Mouse (Mus musculus): ENCODE data around the gene Fgfr2. TPM values are rescaled to one million over a fixed set of nuclear protein-coding genes. Genes with fewer than 3 reads are reported as not detected.

Fgfr2 gene
- total RNA-seq, 2 experiments from 2014 or later: 28.8 to 29.4 TPM

- intact Hi-C loops (cut with DNase I): no loop called here
- no peak for DNase-seq (ENCODE audit: extremely low spot score in 1 of 2, low spot score in 2 of 2)
Observed at GRCm38 (mm10) chr7:131776191-131776752, 1346.9 kb downstream of the Fgfr2 start.

DNA sequence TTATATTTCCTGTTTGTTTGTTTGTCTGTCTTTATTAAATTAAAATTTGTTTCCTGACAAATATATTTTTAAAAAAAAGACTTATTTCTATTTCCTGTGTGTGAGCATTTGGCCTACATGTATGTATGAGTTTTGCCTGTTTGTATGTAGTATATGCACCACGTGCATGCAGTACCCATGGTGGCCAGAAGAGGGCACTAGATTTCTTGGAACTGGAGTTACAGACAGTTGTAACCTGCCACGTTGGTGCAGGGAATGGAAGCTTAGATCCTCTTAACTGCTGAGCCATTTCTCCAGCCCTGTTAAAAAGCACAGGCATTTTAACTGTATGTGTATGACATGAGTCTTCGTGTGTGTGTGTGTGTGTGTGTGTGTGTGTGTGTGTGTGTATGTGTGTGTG lies 1365.2 kb downstream of the Fgfr2 start:
- intact Hi-C loops (cut with DNase I): no loop called here
- DNase-seq (ENCODE audit: extremely low spot score in 1 of 2, low spot score in 2 of 2): no peak

DNA sequence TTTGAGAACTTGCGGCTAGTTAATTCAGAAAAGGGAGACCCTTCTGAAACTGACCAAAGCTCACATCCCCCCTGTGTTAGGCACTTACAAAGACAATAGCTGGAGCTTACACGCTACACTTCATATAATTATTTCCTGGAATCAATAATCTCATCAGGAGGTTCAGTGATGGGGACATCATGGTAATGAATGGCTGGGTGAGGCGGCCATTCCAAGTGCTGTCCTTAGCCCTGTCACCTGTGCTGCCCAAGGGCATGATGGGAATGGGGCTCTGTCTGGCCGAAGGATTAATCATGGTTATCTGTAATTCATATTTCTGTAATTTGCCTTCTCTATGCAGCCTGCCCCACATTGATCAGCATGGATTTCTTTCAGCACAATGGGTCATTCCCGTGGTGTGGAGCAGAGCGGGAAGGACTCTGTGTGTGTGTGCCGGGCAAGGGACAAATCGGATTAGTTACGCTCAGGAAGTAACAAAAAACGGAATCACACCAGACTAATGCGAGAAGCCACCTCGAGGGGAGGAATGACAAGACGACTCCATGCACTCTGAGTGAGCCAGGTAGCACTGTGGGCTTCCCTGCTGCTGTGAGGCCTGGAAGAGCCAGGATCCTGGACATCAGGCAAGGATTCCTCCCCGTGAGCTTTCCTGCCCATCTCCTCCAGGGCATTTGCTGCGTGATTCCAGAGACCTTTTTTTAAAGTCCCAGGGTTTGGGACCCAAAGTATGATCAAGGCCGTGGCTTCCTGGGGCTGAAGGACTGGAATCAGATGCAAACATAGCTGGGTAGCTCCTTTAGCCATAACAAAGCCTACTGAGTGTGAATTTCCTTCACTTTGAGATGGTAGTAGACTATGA lies 1375.8 kb downstream of the Fgfr2 start:
- intact Hi-C loops (cut with DNase I): loop anchor here (5.0 to 10.0 kb wide), 2 partner anchors 190 to 313 kb away; no protein-coding TSS in a partner anchor
- DNase-seq (ENCODE audit: extremely low spot score in 1 of 2, low spot score in 2 of 2): no peak

DNA sequence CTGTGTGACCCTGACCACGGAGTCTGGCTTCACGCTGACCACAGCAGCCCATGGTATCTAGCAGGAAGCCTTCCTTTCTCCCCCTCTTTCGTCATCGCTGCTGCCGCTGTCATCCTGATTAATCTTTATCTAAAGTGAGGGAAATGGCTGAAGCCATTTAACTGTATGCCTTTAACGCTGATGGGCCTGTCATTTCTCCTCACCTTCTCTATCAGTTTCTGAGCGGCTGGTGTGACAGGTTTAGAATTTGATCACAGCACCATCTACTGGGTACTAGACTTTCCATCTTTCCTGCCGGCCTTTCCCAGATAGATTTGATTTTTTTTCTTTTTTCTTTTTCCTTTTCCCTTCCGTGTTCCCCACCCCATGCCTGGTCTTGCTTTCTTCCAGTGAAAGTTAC lies 1376.4 kb downstream of the Fgfr2 start:
- intact Hi-C loops (cut with DNase I): loop anchor here (5.0 to 10.0 kb wide), 2 partner anchors 189 to 312 kb away; no protein-coding TSS in a partner anchor
- DNase-seq (ENCODE audit: extremely low spot score in 1 of 2, low spot score in 2 of 2): peak in 1 of 2 experiments; percentile 6

DNA sequence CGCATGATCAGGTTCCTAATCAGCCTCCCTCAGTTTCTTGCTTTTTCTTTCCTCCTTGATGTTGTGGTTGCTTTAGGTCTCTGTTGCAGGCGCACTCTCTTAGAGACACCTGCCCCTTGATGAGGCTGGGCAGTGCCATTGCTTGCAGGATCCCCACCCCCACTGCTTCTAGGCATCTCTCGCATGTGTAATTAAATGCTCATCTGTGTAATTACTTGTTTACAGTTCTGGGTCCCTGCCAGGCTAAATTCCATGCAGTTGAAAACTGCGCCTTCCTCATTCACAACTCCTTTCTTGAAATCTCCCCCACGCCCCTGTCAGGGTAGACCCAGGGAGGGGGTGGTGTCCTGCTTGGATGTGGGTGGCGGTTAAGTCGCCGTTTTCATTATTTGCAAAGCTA lies 1380.0 kb downstream of the Fgfr2 start:
- peak in 1 of 2 experiments; percentile 3 for DNase-seq (ENCODE audit: extremely low spot score in 1 of 2, low spot score in 2 of 2)
- intact Hi-C loops (cut with DNase I): loop anchor here (10.0 kb wide), 1 partner anchor 308 kb away; no protein-coding TSS in a partner anchor

- intact Hi-C loops (cut with DNase I): no loop called here
- no peak for DNase-seq (ENCODE audit: extremely low spot score in 1 of 2, low spot score in 2 of 2)
Observed at GRCm38 (mm10) chr7:131722783-131723575, 1400.2 kb downstream of the Fgfr2 start.

DNA sequence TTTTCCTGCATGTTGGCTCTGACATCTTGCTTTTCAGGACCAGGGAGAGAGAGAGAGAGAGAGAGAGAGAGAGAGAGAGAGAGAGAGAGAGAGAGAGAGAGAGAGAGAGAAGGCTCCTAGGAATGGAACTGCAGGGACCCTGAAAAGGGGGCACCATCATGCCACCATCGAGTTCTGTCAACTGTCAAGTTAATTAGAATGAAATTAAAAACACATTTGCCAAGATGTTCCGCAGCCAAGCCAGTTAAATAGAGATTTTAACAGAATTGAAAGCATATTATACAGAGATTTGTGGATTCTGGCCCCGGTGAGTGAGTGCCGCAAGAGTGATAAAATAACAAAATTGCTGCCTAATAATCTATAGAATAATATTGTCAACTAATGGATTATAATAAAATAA lies 1400.8 kb downstream of the Fgfr2 start:
- intact Hi-C loops (cut with DNase I): no loop called here

GRCm38 (mm10) chr7:131718280-131718679 lies 1404.9 kb downstream of the Fgfr2 start:
- intact Hi-C loops (cut with DNase I): no loop called here

More for the DNA sequence above, 1400.8 kb downstream of the Fgfr2 start:
- DNase-seq (ENCODE audit: extremely low spot score in 1 of 2, low spot score in 2 of 2): no peak

DNA sequence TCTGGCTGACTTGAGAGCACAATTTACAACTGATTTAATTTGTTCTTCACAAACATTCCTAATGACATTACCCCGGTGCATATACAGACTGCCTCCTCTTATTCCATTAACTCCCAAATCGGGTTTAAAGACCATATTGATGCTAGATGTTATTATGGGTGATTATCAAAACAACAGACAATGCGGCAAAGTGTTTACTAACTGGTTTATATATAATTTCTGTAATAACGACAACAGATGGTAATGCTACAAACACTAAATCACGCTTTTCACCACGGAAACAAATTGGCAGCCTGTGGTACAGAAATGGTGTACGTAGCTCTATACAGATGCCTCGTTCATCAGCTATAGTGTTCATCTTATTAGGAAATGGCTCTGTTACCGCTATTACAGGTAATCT lies 1410.1 kb downstream of the Fgfr2 start:
- no peak for DNase-seq (ENCODE audit: extremely low spot score in 1 of 2, low spot score in 2 of 2)
- intact Hi-C loops (cut with DNase I): no loop called here

More at GRCm38 (mm10) chr7:131718280-131718679, 1404.9 kb downstream of the Fgfr2 start:
- no peak for DNase-seq (ENCODE audit: extremely low spot score in 1 of 2, low spot score in 2 of 2)

- intact Hi-C loops (cut with DNase I): no loop called here
- no peak for DNase-seq (ENCODE audit: extremely low spot score in 1 of 2, low spot score in 2 of 2)
Observed at GRCm38 (mm10) chr7:131696889-131697288, 1426.3 kb downstream of the Fgfr2 start.

DNA sequence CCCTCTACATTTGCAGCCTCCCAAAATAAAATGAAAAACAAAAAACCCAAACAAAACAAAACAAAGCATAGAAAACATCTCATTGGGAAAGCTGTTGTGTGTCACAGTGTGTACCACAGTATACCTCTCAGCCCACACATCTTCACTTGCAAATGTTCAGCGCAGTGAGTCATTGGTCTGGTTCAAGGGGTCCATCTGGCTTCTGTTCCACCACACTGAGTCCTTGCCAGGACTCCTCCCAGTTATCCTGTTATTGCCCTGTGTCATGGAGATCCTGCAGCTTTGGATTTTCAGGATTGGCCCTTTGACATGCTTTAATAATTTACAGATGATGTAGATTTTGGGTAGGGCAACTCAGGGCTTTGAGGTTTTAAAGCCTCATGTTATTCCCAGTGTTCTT lies 1435.8 kb downstream of the Fgfr2 start:
- DNase-seq (ENCODE audit: extremely low spot score in 1 of 2, low spot score in 2 of 2): no peak
- intact Hi-C loops (cut with DNase I): no loop called here

DNA sequence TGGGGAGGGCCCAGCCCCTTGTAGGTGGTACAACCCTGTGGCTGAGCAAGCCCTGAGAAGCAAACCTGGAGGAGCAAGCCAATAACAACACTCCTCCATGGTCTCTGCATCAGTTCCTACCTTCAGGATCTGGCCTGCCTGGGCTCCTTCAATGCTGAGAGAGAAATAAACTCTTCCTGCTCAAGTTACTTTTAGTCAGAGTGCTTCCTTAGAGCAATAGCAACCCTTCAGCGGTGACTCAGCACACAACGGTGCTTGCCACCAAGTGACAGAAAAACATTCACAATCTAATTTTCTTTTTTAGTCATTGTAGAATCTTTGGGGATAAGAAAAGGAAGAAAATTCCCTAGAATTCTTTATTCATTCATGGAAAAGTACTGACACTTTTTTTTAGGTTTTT lies 1446.0 kb downstream of the Fgfr2 start:
- intact Hi-C loops (cut with DNase I): no loop called here
- DNase-seq (ENCODE audit: extremely low spot score in 1 of 2, low spot score in 2 of 2): no peak

- DNase-seq (ENCODE audit: extremely low spot score in 1 of 2, low spot score in 2 of 2): no peak
- intact Hi-C loops (cut with DNase I): no loop called here
Observed at GRCm38 (mm10) chr7:131670586-131670985, 1452.6 kb downstream of the Fgfr2 start.

DNA sequence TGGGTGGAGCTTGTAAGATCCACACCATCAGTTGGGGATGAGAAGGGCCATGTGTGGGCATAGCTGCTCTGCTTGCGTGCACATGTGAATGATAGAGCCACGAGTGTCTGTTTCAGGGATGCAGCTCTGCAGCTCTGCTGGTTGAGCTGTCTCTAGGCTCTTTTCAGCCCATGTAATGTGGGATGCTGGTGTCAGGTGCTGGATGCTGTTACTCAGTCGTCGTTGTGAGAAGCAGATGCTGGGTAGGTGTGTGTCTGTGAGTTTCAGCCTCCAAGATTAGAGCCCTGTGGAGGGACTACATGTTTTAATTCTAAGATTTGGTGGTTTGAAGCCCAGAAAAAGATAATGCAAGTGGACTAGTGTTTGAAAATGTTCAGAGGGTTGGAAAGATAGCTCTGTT lies 1453.8 kb downstream of the Fgfr2 start:
- DNase-seq (ENCODE audit: extremely low spot score in 1 of 2, low spot score in 2 of 2): no peak
- intact Hi-C loops (cut with DNase I): no loop called here

- intact Hi-C loops (cut with DNase I): no loop called here
- DNase-seq (ENCODE audit: extremely low spot score in 1 of 2, low spot score in 2 of 2): no peak
Observed at GRCm38 (mm10) chr7:131660726-131661125, 1462.4 kb downstream of the Fgfr2 start.

DNA sequence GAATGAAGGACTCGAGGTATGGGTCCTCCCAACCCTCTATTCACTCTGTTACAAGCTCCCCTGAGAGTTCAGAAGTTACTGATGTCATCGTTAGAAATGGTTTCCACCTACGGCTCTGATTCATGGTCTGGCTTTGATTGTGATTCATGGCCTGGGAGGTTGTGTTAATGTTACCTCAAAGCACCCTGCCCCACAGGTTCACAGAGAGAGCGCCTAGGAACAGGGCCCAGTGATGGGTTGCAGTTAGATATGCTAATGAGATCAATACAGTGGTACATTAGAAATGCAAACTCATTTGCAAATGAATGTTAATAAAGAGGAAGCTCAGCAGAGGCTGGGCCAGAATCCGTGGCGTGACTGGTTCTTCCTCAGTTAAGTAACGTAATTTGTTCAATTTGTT lies 1467.1 kb downstream of the Fgfr2 start:
- no peak for DNase-seq (ENCODE audit: extremely low spot score in 1 of 2, low spot score in 2 of 2)
- intact Hi-C loops (cut with DNase I): no loop called here

- intact Hi-C loops (cut with DNase I): no loop called here
- no peak for DNase-seq (ENCODE audit: extremely low spot score in 1 of 2, low spot score in 2 of 2)
Observed at GRCm38 (mm10) chr7:131653416-131653815, 1469.7 kb downstream of the Fgfr2 start.

DNA sequence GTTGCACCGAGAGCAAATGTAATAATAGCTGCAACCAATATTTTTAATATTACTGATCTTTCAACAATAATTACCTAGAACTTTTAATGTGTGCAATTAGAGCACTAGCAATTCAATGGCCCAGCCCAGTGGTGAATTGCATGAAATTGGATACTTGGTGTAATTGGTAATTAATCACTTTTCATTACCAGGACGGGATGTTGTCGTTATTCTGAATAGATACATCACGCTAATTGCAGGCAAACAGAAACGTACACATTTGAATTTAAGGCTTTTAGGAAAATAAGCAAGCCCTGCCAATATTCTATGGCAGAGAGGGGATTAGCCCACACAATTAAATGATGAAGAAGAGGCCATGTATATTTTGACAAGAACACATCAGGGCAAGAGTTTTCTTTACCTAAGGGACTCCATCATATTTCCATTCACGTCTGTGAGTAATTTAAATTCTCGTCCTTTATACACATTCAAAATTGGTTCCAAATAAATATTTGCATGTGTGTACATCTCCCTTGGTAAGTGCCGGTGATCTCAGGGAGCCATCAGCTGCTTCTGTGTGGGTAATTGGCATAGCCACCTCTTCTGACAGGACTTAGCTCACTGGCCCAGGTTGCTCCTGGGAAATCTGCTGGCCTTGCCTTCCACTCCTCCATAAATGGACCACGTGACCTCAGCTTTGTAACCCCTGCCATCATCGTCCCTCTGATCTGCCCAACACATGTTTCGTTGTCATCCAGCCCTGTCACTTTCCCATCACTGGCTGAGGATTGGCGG lies 1471.0 kb downstream of the Fgfr2 start:
- DNase-seq (ENCODE audit: extremely low spot score in 1 of 2, low spot score in 2 of 2): no peak
- intact Hi-C loops (cut with DNase I): no loop called here

GRCm38 (mm10) chr7:131650277-131650676 lies 1472.9 kb downstream of the Fgfr2 start:
- intact Hi-C loops (cut with DNase I): no loop called here
- DNase-seq (ENCODE audit: extremely low spot score in 1 of 2, low spot score in 2 of 2): no peak
